Mouse (Mus musculus) common myeloid progenitor, adult 5-6 weeks (primary cell): ENCODE measurements around the gene Syf2. TPM values are rescaled to one million over a fixed set of nuclear protein-coding genes. Genes with fewer than 3 reads are reported as not detected.

Experiments used
- ATAC-seq: replicated peaks from 2 replicates; pipeline ENCODE4 v1.8.0; 2016; ENCODE audit warnings: low read depth, mild to moderate bottlenecking, moderate TSS enrichment, inconsistent platforms; ENCODE audit not compliant: poor library complexity, severe bottlenecking
- total RNA-seq: library from RNA; stranded (forward); fragments of 200-1000, 187-1606 nt; gene quantifications from 2 replicates; pipeline ENCODE4 v1.2.3, GENCODE M21; 2017

The Syf2 gene
- total RNA-seq, 1 experiment from 2014 or later = 230 TPM

GRCm38 (mm10) chr4:134922925-134923244 lies 7.8 kb upstream of the Syf2 start:
- 0 out of 2 replicates have a peak, but pooled peaks have one; percentile 12 for ATAC-seq

GRCm38 (mm10) chr4:134923258-134924018 lies 7.3 kb upstream of the Syf2 start, which contains the start of gene Rsrp1:
Rsrp1 (plus strand) TSS chr4:134923592.
- ATAC-seq = peak; percentile 74

GRCm38 (mm10) chr4:134924019-134924741 lies 6.5 kb upstream of the Syf2 start:
- peak; percentile 40 for ATAC-seq

GRCm38 (mm10) chr4:134925206-134925605 lies 5.5 kb upstream of the Syf2 start:
- no peak for ATAC-seq

GRCm38 (mm10) chr4:134927815-134928463 lies 2.8 kb upstream of the Syf2 start:
- ATAC-seq = no peak

- no peak for ATAC-seq
Measured at GRCm38 (mm10) chr4:134928464-134928836, 2.2 kb upstream of the Syf2 start.

- ATAC-seq = 0 out of 2 replicates have a peak, but pooled peaks have one; percentile 10
Measured at GRCm38 (mm10) chr4:134929536-134929935, 1.2 kb upstream of the Syf2 start.

GRCm38 (mm10) chr4:134930190-134930589 lies 508 bp upstream of the Syf2 start:
- ATAC-seq = no peak

GRCm38 (mm10) chr4:134937240-134938176 lies 6.8 kb downstream of the Syf2 start:
- no peak for ATAC-seq

- no peak for ATAC-seq
Measured at GRCm38 (mm10) chr4:134939900-134940299, 9.2 kb downstream of the Syf2 start.

- no peak for ATAC-seq
Measured at GRCm38 (mm10) chr4:134943758-134944538, 13.2 kb downstream of the Syf2 start.

- ATAC-seq = peak; percentile 72
Measured at GRCm38 (mm10) chr4:134946024-134946744, 15.5 kb downstream of the Syf2 start.

- ATAC-seq = peak; percentile 68
Measured at GRCm38 (mm10) chr4:134950518-134951091, 19.9 kb downstream of the Syf2 start.

GRCm38 (mm10) chr4:134954461-134954860 lies 23.8 kb downstream of the Syf2 start:
- no peak for ATAC-seq

GRCm38 (mm10) chr4:134955196-134955595 lies 24.5 kb downstream of the Syf2 start:
- no peak for ATAC-seq

- 0 out of 2 replicates have a peak, but pooled peaks have one; percentile 7 for ATAC-seq
Measured at GRCm38 (mm10) chr4:134955845-134956244, 25.1 kb downstream of the Syf2 start.

GRCm38 (mm10) chr4:134956328-134956727 lies 25.6 kb downstream of the Syf2 start:
- peak; percentile 67 for ATAC-seq
